Mouse (Mus musculus): Measurements from ENCODE around the gene Tbr1. TPM values are rescaled to one million over a fixed set of nuclear protein-coding genes. Genes with fewer than 3 reads are reported as not detected.

Tbr1 gene
- polyA plus RNA-seq, 1 experiment from 2014 or later: not detected

GRCm38 (mm10) chr2:61809381-61809780, 6.7 kb downstream of the Tbr1 start:
- Histone ChIP-seq H3K9me3 (replicated peaks; ENCODE audit: control insufficient read depth, low read length) (0 out of 2 replicates have a peak, but pooled peaks cover 3% of the 10 kb centered on the region), H3K4me1 (ENCODE audit: control insufficient read depth, insufficient read depth, low read length) (peaks cover 8% of the 10 kb centered on the region), H3K4me3 (ENCODE audit: low read length) (no peak overlapping the region), H3K27ac (ENCODE audit: low read length) (no peak overlapping the region), H3K4me2 (ENCODE audit: low read depth, low read length) (no peak overlapping the region), H3K9ac (ENCODE audit: low read length) (no peak overlapping the region), H3K27me3 (ENCODE audit: control insufficient read depth, insufficient read depth, low read length) (peaks cover 59% of the 10 kb centered on the region), H3K36me3 (ENCODE audit: control insufficient read depth, insufficient read depth) (no peaks in the 10 kb centered on the region)
- 17% methylated on average over 1 of the region's 1 CpGs for WGBS
- ATAC-seq (replicated peaks; ENCODE audit: extremely low read depth, insufficient read depth, low FRiP score): no peak

DNA sequence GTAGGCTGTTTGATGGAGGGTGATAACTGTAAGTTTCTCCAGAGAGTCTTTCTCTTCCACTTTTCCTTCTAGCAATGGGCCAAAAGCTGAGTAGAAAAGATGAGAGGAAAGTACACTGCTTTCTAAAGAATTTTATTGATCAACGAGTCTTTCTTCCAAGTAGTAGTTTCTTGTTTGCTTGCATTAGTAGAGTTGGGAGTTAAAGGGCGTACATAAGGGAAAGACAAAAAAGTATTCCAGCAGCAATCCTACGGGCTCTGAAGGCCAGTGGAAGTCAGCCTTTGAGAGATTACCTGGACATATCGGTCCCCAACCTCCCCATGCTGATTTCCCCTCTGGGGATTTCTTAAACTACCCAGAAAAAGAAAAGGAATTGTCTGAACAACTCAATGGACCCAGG, 8.0 kb downstream of the Tbr1 start:
- H3K27ac ChIP-seq (ENCODE audit: low read length): no peak overlapping the region
- peaks cover 60% of the 10 kb centered on the region for H3K27me3 ChIP-seq (ENCODE audit: control insufficient read depth, insufficient read depth, low read length)
- no peak overlapping the region for H3K4me3 ChIP-seq (ENCODE audit: low read length)
- no peak overlapping the region for H3K9ac ChIP-seq (ENCODE audit: low read length)
- H3K4me2 ChIP-seq (ENCODE audit: low read depth, low read length): no peak overlapping the region
- whole genome bisulfite sequencing: 65% methylated on average over 4 of the region's 4 CpGs
- H3K4me1 ChIP-seq (ENCODE audit: control insufficient read depth, insufficient read depth, low read length): peaks cover 12% of the 10 kb centered on the region
- ATAC-seq (replicated peaks; ENCODE audit: extremely low read depth, insufficient read depth, low FRiP score): no peak
- no peaks in the 10 kb centered on the region for H3K36me3 ChIP-seq (ENCODE audit: control insufficient read depth, insufficient read depth)
- H3K9me3 ChIP-seq (replicated peaks; ENCODE audit: control insufficient read depth, low read length): 0 out of 2 replicates have a peak, but pooled peaks cover 3% of the 10 kb centered on the region

- ATAC-seq (replicated peaks; ENCODE audit: extremely low read depth, insufficient read depth, low FRiP score): no peak
- 35% methylated on average over 8 of the region's 8 CpGs for WGBS
- H3K4me3 ChIP-seq (ENCODE audit: low read length): peak overlapping the region; percentile 57
- 0 out of 2 replicates have a peak, but pooled peaks cover 3% of the 10 kb centered on the region for H3K9me3 ChIP-seq (replicated peaks; ENCODE audit: control insufficient read depth, low read length)
- peak overlapping the region; percentile 95; the same call in 1 of the 2 replicates for H3K4me2 ChIP-seq (ENCODE audit: low read depth, low read length)
- no peak overlapping the region for H3K9ac ChIP-seq (ENCODE audit: low read length)
- H3K4me1 ChIP-seq (ENCODE audit: control insufficient read depth, insufficient read depth, low read length): peaks cover 14% of the 10 kb centered on the region
- no peak overlapping the region for H3K27ac ChIP-seq (ENCODE audit: low read length)
- peaks cover 64% of the 10 kb centered on the region for H3K27me3 ChIP-seq (ENCODE audit: control insufficient read depth, insufficient read depth, low read length)
- H3K36me3 ChIP-seq (ENCODE audit: control insufficient read depth, insufficient read depth): no peaks in the 10 kb centered on the region
These were observed 8.4 kb downstream of the Tbr1 start for GRCm38 (mm10) chr2:61811163-61811506.

GRCm38 (mm10) chr2:61811507-61812421, 9.0 kb downstream of the Tbr1 start:
- WGBS: under 1% methylated on average over 121 of the region's 121 CpGs
- Histone ChIP-seq H3K36me3 (ENCODE audit: control insufficient read depth, insufficient read depth) (no peaks in the 10 kb centered on the region), H3K9me3 (replicated peaks; ENCODE audit: control insufficient read depth, low read length) (0 out of 2 replicates have a peak, but pooled peaks cover 3% of the 10 kb centered on the region), H3K27me3 (ENCODE audit: control insufficient read depth, insufficient read depth, low read length) (peaks cover 69% of the 10 kb centered on the region), H3K27ac (ENCODE audit: low read length) (no peak overlapping the region), H3K9ac (ENCODE audit: low read length) (peak overlapping the region; percentile 72), H3K4me3 (ENCODE audit: low read length) (peak overlapping the region; percentile 57), H3K4me2 (ENCODE audit: low read depth, low read length) (peak overlapping the region; percentile 95), H3K4me1 (ENCODE audit: control insufficient read depth, insufficient read depth, low read length) (peaks cover 14% of the 10 kb centered on the region)
- ATAC-seq (replicated peaks; ENCODE audit: extremely low read depth, insufficient read depth, low FRiP score): peak; percentile 82

DNA sequence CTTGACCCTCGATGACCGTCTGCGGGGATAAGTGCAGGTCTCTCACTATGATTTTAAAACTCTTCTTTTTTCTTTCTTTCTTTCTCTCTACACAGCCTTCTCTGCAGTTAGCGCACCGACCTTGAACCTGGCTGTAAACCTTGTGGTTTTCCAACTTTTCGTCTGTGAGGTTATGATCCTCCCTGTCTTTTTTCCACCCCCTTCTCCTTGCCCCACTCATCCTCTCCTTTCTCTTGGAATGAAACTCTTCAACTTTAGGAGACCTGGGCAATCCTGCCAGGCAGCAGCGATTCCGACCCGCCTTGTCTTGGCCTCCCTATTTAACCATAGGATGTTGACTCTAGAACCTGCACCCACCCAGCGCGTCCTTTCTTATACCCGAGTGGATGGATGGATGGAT, 9.8 kb downstream of the Tbr1 start:
- no peak for ATAC-seq (replicated peaks; ENCODE audit: extremely low read depth, insufficient read depth, low FRiP score)
- H3K27me3 ChIP-seq (ENCODE audit: control insufficient read depth, insufficient read depth, low read length): peaks cover 62% of the 10 kb centered on the region
- peaks cover 11% of the 10 kb centered on the region for H3K4me1 ChIP-seq (ENCODE audit: control insufficient read depth, insufficient read depth, low read length)
- peak overlapping the region; percentile 72 for H3K9ac ChIP-seq (ENCODE audit: low read length)
- H3K27ac ChIP-seq (ENCODE audit: low read length): no peak overlapping the region
- H3K4me3 ChIP-seq (ENCODE audit: low read length): peak overlapping the region; percentile 57
- peak overlapping the region; percentile 95 for H3K4me2 ChIP-seq (ENCODE audit: low read depth, low read length)
- WGBS: 9% methylated on average over 12 of the region's 12 CpGs
- 0 out of 2 replicates have a peak, but pooled peaks cover 3% of the 10 kb centered on the region for H3K9me3 ChIP-seq (replicated peaks; ENCODE audit: control insufficient read depth, low read length)
- H3K36me3 ChIP-seq (ENCODE audit: control insufficient read depth, insufficient read depth): no peaks in the 10 kb centered on the region

DNA sequence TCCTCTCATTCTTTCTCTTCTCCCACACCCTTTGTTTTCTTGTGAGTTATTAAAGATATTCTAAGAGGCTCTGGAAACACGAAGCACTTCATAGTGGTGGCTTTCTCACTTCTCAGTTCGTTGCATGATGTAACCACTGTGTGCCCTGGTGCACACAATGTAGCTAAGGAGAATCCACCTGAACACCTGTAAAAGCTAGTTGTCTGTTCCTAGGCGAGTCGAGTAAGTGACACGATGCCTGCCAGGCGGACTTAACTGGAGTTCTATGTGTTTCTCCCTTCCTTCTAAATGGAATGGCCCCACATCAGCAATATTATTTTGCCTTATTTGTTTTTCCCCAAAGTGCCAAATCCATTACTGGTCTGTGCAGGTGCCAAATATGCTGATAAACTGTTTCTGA, 10.4 kb downstream of the Tbr1 start:
- Histone ChIP-seq H3K27me3 (ENCODE audit: control insufficient read depth, insufficient read depth, low read length) (peaks cover 62% of the 10 kb centered on the region), H3K9me3 (replicated peaks; ENCODE audit: control insufficient read depth, low read length) (0 out of 2 replicates have a peak, but pooled peaks cover 3% of the 10 kb centered on the region), H3K4me1 (ENCODE audit: control insufficient read depth, insufficient read depth, low read length) (peaks cover 11% of the 10 kb centered on the region), H3K36me3 (ENCODE audit: control insufficient read depth, insufficient read depth) (no peaks in the 10 kb centered on the region), H3K27ac (ENCODE audit: low read length) (no peak overlapping the region), H3K9ac (ENCODE audit: low read length) (no peak overlapping the region), H3K4me2 (ENCODE audit: low read depth, low read length) (no peak overlapping the region), H3K4me3 (ENCODE audit: low read length) (no peak overlapping the region)
- 15% methylated on average over 6 of the region's 6 CpGs for WGBS
- ATAC-seq (replicated peaks; ENCODE audit: extremely low read depth, insufficient read depth, low FRiP score): no peak

GRCm38 (mm10) chr2:61813521-61813920, 10.8 kb downstream of the Tbr1 start:
- no peak for ATAC-seq (replicated peaks; ENCODE audit: extremely low read depth, insufficient read depth, low FRiP score)
- 16% methylated on average over 1 of the region's 1 CpGs for WGBS
- peaks cover 61% of the 10 kb centered on the region for H3K27me3 ChIP-seq (ENCODE audit: control insufficient read depth, insufficient read depth, low read length)
- no peak overlapping the region for H3K27ac ChIP-seq (ENCODE audit: low read length)
- no peak overlapping the region for H3K9ac ChIP-seq (ENCODE audit: low read length)
- no peak overlapping the region for H3K4me2 ChIP-seq (ENCODE audit: low read depth, low read length)
- no peak overlapping the region for H3K4me3 ChIP-seq (ENCODE audit: low read length)
- H3K9me3 ChIP-seq (replicated peaks; ENCODE audit: control insufficient read depth, low read length): 0 out of 2 replicates have a peak, but pooled peaks cover 3% of the 10 kb centered on the region
- no peaks in the 10 kb centered on the region for H3K36me3 ChIP-seq (ENCODE audit: control insufficient read depth, insufficient read depth)
- peaks cover 11% of the 10 kb centered on the region for H3K4me1 ChIP-seq (ENCODE audit: control insufficient read depth, insufficient read depth, low read length)

DNA sequence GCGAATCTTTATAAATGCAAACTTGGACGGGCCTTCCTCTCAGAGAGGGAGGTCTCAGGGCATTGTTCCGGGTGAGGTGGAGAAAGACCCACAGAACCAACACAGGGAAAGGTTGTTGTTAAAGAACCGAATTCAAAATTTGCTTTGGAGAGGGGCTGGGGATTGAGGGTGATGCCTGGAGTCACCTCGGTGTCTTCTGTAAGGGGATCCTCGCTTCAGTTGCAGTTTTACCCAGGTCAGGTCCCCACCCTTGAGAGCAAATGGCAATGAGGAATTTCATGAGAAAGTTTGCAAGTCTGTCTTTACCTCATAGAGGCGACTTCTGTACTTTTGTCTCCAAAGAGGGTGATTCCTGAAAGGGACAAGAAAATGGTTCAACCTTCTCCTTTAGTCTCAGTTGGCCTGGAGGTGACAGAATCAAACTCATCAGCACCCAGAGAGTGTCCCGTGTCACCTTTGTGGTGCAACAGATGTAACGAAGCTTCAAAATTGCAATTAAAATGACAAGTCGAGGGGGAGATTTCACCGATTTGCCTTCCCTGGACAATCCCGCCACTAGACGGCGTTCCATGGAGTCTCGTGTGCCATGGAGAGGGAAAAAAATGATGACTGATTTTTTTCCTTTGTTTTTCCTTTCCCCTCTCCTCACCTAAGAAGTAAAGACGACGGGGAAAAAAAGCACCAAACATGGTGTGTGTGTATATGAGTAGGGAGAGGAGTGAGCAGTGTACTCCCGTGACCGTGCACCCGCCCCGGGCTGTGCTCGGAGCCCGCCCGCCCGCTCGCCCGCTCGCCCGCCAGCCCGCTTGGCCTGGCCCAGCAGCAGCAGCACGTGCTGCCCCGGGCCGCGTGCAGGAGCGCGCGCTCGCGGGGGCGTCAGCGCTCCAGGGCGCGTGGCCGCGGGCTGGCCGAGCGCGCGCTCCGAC, 12.1 kb downstream of the Tbr1 start:
- 0 out of 2 replicates have a peak, but pooled peaks cover 3% of the 10 kb centered on the region for H3K9me3 ChIP-seq (replicated peaks; ENCODE audit: control insufficient read depth, low read length)
- H3K9ac ChIP-seq (ENCODE audit: low read length): peak overlapping the region; percentile 59
- peaks cover 11% of the 10 kb centered on the region for H3K4me1 ChIP-seq (ENCODE audit: control insufficient read depth, insufficient read depth, low read length)
- no peaks in the 10 kb centered on the region for H3K36me3 ChIP-seq (ENCODE audit: control insufficient read depth, insufficient read depth)
- peaks cover 49% of the 10 kb centered on the region for H3K27me3 ChIP-seq (ENCODE audit: control insufficient read depth, insufficient read depth, low read length)
- 0 out of 2 replicates have a peak, but pooled peaks have one; percentile 37 for ATAC-seq (replicated peaks; ENCODE audit: extremely low read depth, insufficient read depth, low FRiP score)
- H3K4me2 ChIP-seq (ENCODE audit: low read depth, low read length): peak overlapping the region; percentile 91
- H3K4me3 ChIP-seq (ENCODE audit: low read length): peak overlapping the region; percentile 53
- H3K27ac ChIP-seq (ENCODE audit: low read length): no peak overlapping the region
- WGBS: 5% methylated on average over 47 of the region's 50 CpGs

Data from heart, embryonic 16.5 days (tissue).